Mouse (Mus musculus) spleen, adult 10 weeks (tissue): Measurements from ENCODE around the gene Cldn24. TPM values are rescaled to one million over a fixed set of nuclear protein-coding genes. Genes with fewer than 3 reads are reported as not detected.

Experiments
- polyA plus RNA-seq: library from polyadenylated mRNA; stranded (reverse); fragments of 350-450 nt; fragmentation: Illumina TruSeq; extraction: RNeasy Lipid Tissue Mini Kit (QIAGEN cat#74804); gene quantifications from one replicate; pipeline ENCODE4 v1.2.3, GENCODE M21; 2015; ENCODE audit warnings: low replicate concordance; ENCODE audit not compliant: insufficient read depth

Gene Cldn24
- not detected for polyA plus RNA-seq

GRCm38 (mm10) chr8:47821843-47822242 lies at the start of gene Cldn24:
Gene Cldn24 (plus strand): TSS chr8:47822143.

GRCm38 (mm10) chr8:47824182-47824581 lies 2.2 kb downstream of the Cldn24 start, which contains the start of gene Cldn22:
Gene Cldn22 (plus strand): TSS chr8:47824482.

Other genes with a start within 250 kb of the Cldn24 start
- gene Ing2, start 146.6 kb upstream of the Cldn24 start, polyA plus RNA-seq: 29.0 TPM
- gene Cdkn2aip, start 108.2 kb upstream of the Cldn24 start, polyA plus RNA-seq: 17.5 TPM
- not detected for gene Cldn22, start 2.3 kb downstream of the Cldn24 start, polyA plus RNA-seq
- 3.0 TPM for gene Wwc2, start 168.8 kb downstream of the Cldn24 start, polyA plus RNA-seq